Mouse (Mus musculus) ES-E14 (cell line): ENCODE measurements around the gene Gm45618. TPM values are rescaled to one million over a fixed set of nuclear protein-coding genes. Genes with fewer than 3 reads are reported as not detected.

Experiments
- DNase-seq: peaks from one replicate; pipeline ENCODE4 v3.0.0-alpha.2; 2013; ENCODE audit warnings: low read depth, low spot score
- H3K27ac ChIP-seq: 2 replicates; pipeline ENCODE4 v1.5.1; 2012; ENCODE audit warnings: low read depth, mild to moderate bottlenecking, low read length, moderate library complexity, mixed read lengths; ENCODE audit not compliant: poor library complexity, insufficient read depth, severe bottlenecking
- H3K36me3 ChIP-seq: 2 replicates; pipeline ENCODE4 v1.6.1; 2012; ENCODE audit warnings: mild to moderate bottlenecking, low read length, moderate library complexity, mixed read lengths; ENCODE audit not compliant: control insufficient read depth, poor library complexity, insufficient read depth, severe bottlenecking
- H3K4me1 ChIP-seq, 2 experiments: fragments of 150-350 bp in 1 of 2; sonication (generic) in 1 of 2; 2 replicates each; pipeline ENCODE4 v1.6.1; 2012; ENCODE audit warnings: low read length in 2 of 2, mild to moderate bottlenecking in 1 of 2, mixed read lengths in 1 of 2; ENCODE audit not compliant: control insufficient read depth in 2 of 2, insufficient read depth in 2 of 2, poor library complexity in 1 of 2
- H3K4me3 ChIP-seq, 2 experiments: fragments of 150-350 bp in 1 of 2; sonication (generic) in 1 of 2; 2 replicates each; pipeline ENCODE4 v1.5.1; 2012; ENCODE audit warnings: low read length in 2 of 2, low read depth in 1 of 2, mild to moderate bottlenecking in 1 of 2, mixed read lengths in 1 of 2; ENCODE audit not compliant: insufficient read depth in 1 of 2, poor library complexity in 1 of 2, severe bottlenecking in 1 of 2
- H3K9ac ChIP-seq: 2 replicates; pipeline ENCODE4 v1.6.1; 2012; ENCODE audit warnings: low read depth, mild to moderate bottlenecking, low read length, mixed read lengths; ENCODE audit not compliant: poor library complexity, insufficient read depth, severe bottlenecking
- H3K9me3 ChIP-seq: fragments of 150-350 bp; sonication (generic); 2 replicates; pipeline ENCODE4 v1.6.1; 2012; ENCODE audit warnings: low read depth, mild to moderate bottlenecking, low read length; ENCODE audit not compliant: control insufficient read depth, insufficient read depth
- CHD2 ChIP-seq: IDR thresholded peaks from 2 replicates; pipeline ENCODE4 v1.6.1; 2014; ENCODE audit warnings: mild to moderate bottlenecking, low read depth, low read length, inconsistent platforms
- HCFC1 ChIP-seq: IDR thresholded peaks from 2 replicates; pipeline ENCODE4 v1.6.1; 2012; ENCODE audit warnings: low read length, inconsistent platforms, borderline replicate concordance; ENCODE audit not compliant: insufficient read depth
- MAFK ChIP-seq: IDR thresholded peaks from 2 replicates; pipeline ENCODE4 v1.6.1; 2014; ENCODE audit warnings: mild to moderate bottlenecking, low read depth, low read length, inconsistent platforms; ENCODE audit not compliant: insufficient read depth
- ZC3H11A ChIP-seq: IDR thresholded peaks from 2 replicates; pipeline ENCODE4 v1.6.1; 2012; ENCODE audit warnings: low read depth, mild to moderate bottlenecking, inconsistent platforms, low read length, borderline replicate concordance
- ZNF384 ChIP-seq: IDR thresholded peaks from 2 replicates; pipeline ENCODE4 v1.6.1; 2012; ENCODE audit warnings: low read depth, low read length, inconsistent platforms
- in situ Hi-C, 2 experiments: fragments of 600-800 bp; cut with MboI; formaldehyde crosslinking; loops; one replicate each; pipeline ENCODE4 v1.15.1; 2025; ENCODE audit warnings: low sequenced_read_pairs in 2 of 2, inconsistent platforms in 1 of 2; ENCODE audit not compliant: unreplicated experiment in 2 of 2
- total RNA-seq: library from RNA; depleted of rRNA; stranded (reverse); fragments of 300-350 nt; gene quantifications from 2 replicates; pipeline ENCODE4 v1.2.3, GENCODE M21; 2012

The Gm45618 gene
- total RNA-seq, 1 experiment, result not detected

DNA sequence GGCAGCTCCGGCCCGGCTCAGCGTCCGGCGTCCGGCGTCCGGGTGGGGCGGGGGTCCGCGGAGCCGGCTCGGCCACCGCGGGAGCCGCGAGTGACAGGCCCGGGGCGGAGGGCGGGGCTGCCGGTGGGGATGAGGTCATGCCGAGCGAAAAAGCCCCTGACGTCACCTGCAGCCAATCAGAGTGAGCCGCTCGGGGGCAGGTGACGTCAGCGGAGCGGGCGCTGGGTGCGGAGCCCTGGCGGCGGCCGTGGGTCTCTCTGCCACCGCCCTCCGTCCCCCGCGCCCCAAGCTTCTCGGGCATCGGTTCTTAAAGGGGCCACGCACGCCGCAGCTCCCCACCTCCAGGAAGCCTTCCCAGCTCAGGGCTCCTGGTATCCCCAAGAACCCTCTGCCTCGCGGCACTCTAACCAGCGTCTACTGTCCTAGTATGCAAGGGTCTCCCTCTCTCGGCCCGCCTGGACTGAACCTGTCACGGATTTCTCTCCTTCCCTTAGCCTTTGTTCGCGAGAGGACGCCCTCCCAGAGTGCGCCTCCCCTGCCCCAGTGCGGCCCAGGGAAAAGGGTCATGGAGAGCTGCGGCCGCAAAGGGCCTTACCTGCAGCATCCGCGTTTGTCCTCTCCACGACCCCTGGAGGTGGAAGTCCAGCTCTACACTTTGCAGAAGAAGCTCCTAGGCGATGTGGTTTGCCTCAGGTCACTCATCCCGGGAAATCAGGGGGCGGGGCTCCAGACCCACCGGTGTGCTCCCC is 25.2 kb downstream of the Gm45618 start, which contains the start of gene Dusp8:
Gene Dusp8, minus strand, starts transcription at position 661 of the 749 bp plus-strand sequence.
- H3K9ac ChIP-seq, result peak within 1 kb of the TSS; percentile 76
- DNase-seq, result peak; percentile 74
- H3K4me3 ChIP-seq, result peak within 1 kb of the TSS; percentile 75 to 98
- H3K36me3 ChIP-seq, result no peaks in the 10 kb centered on the region
- in situ Hi-C loops, result no loop called here
- TF ChIP-seq ZNF384 (no peak), MAFK (no peak), HCFC1 (no peak)
- H3K27ac ChIP-seq, result no peak within 1 kb of the TSS
- H3K9me3 ChIP-seq, result no peaks in the 10 kb centered on the region
- H3K4me1 ChIP-seq, result peaks cover 0 to 4% of the 10 kb centered on the region in 2 experiments; a peak in 1 of 4 replicates

DNA sequence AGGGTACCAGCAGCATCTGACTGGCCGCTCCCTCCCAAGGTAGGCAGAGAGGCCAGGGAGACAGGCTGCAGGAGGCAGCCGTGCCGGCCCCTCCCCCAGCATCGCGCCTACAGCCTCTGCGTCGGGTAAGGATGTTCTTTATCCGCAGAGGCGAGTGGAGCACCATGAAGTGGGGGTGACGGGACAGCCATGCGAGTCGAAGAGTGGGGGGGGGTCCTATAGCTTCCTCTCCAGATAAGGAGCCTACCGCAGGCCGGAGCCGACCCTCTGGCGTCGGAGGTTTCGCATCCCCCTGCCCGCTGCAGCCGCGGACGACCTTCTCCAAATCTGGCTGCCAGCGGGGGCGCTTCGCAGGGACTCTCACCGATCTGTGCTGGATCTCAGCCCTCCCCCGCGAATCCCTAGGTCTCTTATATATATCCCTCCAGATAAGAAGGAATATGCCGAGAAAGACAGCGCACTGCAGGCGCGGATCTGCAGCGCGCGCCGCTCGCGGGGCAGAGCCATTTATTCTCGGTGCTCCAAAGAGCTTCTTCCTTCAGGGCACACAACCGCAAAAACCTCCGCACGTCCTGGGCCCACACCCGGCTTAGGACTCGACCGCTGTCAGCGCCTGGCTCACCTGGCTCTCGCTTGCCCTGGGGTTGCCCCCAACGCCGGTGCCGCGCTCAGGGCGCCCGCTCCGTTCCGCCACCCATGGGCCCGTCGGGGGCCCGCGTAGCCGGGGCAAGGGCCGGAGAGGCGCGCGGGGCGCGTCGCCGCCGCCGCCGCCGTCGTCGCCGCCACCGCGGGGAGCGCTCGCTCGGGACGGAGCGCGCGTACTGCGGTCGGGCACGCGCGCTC is 26.0 kb downstream of the Gm45618 start:
- Histone ChIP-seq H3K4me1 (peaks cover 0 to 4% of the 10 kb centered on the region in 2 experiments; a peak in 1 of 4 replicates), H3K36me3 (no peaks in the 10 kb centered on the region), H3K4me3 (peak overlapping the region; percentile 75 to 98), H3K27ac (no peak overlapping the region), H3K9ac (peak overlapping the region; percentile 76), H3K9me3 (no peaks in the 10 kb centered on the region)
- no peak for TF ChIP-seq CHD2
- no peak for TF ChIP-seq MAFK
- TF ChIP-seq ZNF384, result no peak
- TF ChIP-seq ZC3H11A, result no peak
- TF ChIP-seq HCFC1, result no peak
- in situ Hi-C loops, result no loop called here
- DNase-seq, result no peak

DNA sequence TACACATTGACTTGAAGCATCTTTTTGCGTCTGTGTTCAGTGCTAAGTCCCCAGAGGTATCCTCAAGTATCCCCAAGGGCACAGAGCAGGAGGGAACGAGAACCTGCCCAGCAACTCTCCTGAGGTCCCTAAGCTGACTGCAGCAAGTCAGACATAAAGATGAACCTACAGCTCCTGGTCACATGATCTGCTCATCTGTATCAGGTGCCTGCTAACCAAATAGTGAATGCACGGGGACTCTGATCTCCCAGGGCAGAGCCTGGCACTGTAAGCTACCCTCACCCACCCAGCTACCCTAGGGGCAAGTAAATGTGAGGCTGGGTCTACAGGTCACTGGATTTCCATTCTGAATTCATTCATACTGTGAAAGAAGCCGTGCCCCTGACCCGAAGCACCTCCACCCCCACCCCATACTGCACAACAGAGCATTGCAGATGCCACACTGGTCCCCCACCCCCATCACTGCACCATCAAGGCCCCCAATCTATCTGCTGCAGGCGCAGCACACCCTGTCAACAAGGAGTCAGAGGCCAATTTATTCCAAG is 26.8 kb downstream of the Gm45618 start:
- DNase-seq, result no peak
- Histone ChIP-seq H3K4me3 (peak overlapping the region in 1 of 2 experiments; percentile 75; a peak in 1 of 4 replicates), H3K9me3 (no peaks in the 10 kb centered on the region), H3K4me1 (peaks cover 0 to 4% of the 10 kb centered on the region in 2 experiments; a peak in 1 of 4 replicates), H3K27ac (no peak overlapping the region), H3K36me3 (no peaks in the 10 kb centered on the region), H3K9ac (no peak overlapping the region)
- TF ChIP-seq ZNF384, result no peak
- TF ChIP-seq CHD2, result no peak
- no peak for TF ChIP-seq ZC3H11A
- no peak for TF ChIP-seq MAFK
- no peak for TF ChIP-seq HCFC1
- in situ Hi-C loops, result no loop called here

DNA sequence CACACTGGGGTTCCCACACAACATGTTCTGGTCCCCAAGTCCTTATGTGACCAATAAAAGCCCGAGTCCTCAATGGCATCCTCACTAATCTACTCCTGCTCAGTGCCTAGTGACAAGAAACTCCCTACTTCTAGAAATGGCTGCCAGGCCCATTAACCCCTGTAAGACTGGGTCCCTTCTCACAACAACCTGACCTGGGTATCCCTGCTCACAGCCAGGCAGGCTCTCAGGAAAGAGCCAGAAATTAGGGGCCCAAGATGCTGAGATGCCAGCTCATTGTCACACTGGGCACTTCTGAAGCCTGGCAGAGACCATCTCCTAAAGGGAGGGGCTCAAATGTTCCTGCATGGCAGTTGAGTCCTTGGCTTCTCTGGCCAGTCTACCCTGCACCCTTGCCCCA is 27.5 kb downstream of the Gm45618 start:
- no peak for DNase-seq
- H3K9me3 ChIP-seq, result no peaks in the 10 kb centered on the region
- no peak overlapping the region for H3K4me3 ChIP-seq
- no peak for TF ChIP-seq CHD2
- in situ Hi-C loops, result no loop called here
- no peaks in the 10 kb centered on the region for H3K36me3 ChIP-seq
- no peak overlapping the region for H3K9ac ChIP-seq
- peaks cover 0 to 4% of the 10 kb centered on the region in 2 experiments; a peak in 1 of 4 replicates for H3K4me1 ChIP-seq
- H3K27ac ChIP-seq, result no peak overlapping the region
